Comparison of ENCODE assay signal across 8 mouse cellular contexts in the genomic region with DNA sequence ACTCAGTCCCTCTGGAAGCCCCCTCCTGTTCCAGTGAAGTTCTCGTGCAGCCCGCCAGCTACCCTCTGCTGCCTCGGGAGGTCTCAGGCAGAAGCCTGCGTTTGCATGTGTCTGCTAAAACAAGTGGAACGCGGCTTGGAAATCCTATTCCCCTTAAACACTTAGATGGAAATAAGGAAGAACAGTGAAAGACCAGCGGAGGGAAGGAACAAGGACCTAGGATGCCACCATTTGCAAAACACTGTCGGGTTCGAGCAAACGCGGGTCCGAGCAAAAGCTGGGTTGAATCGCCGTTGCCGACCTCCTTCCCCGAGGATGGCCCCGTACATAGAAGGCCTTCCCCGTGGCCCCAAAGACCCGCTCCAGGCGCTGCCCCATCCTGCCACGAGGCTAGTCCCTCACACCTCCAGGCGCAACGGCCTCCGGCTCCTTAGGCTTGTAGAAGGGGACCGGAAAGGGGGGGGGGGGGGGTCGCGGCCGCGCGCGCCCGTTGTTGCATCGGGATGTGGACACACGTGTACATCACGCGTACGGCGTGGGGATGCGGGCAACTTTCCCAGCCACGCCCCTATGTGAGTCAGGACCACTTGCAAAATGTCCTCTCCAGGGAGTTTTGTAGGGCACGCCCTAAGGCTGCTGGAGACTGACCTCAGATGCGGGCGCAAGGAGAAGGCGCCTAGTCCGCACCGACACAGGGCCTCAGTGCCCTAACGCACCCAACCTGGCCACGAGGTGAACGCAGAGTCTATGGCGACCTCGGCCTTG. TPM values are rescaled to one million over a fixed set of nuclear protein-coding genes. Genes with fewer than 3 reads are reported as not detected.
DNase-seq lines count a peak whose midpoint lies in the region; ATAC-seq and TF ChIP-seq lines count a peak whose summit lies in the region.

No protein-coding gene starts in this region.

- peak overlapping the region; percentile 58 for H3K4me2 ChIP-seq in hindbrain, embryonic 12.5 days (replicated peaks)
- H3K4me2 ChIP-seq in stomach, embryonic 16.5 days (ENCODE audit: low read depth, low read length): peak overlapping the region; percentile 78

- no peaks in the 10 kb centered on the region for H3K36me3 ChIP-seq in testis, adult 2 months (ENCODE audit: control insufficient read depth, insufficient read depth, low read length)
- no peaks in the 10 kb centered on the region for H3K36me3 ChIP-seq in hindbrain, embryonic 12.5 days
- no peaks in the 10 kb centered on the region for H3K36me3 ChIP-seq in stomach, embryonic 16.5 days (ENCODE audit: control insufficient read depth, insufficient read depth, low read length)

- DNase-seq in testis, postnatal 14 days (ENCODE audit: low spot score): no peak
- DNase-seq in lung, postnatal 10 days: peak; percentile 30
- no peak for DNase-seq in layer of hippocampus, postnatal 14 days (ENCODE audit: low spot score in 2 of 2)
- DNase-seq in thymus, postnatal 36 days: no peak

- no peaks in the 10 kb centered on the region for H3K27me3 ChIP-seq in testis, adult 2 months (ENCODE audit: control insufficient read depth, insufficient read depth, low read length)
- H3K27me3 ChIP-seq in hindbrain, embryonic 12.5 days: peaks cover 92% of the 10 kb centered on the region
- H3K27me3 ChIP-seq in stomach, embryonic 16.5 days (ENCODE audit: control insufficient read depth, insufficient read depth, low read length): peaks cover 60% of the 10 kb centered on the region

- no peaks in the 10 kb centered on the region for H3K9me3 ChIP-seq in hindbrain, embryonic 12.5 days (replicated peaks)
- no peaks in the 10 kb centered on the region for H3K9me3 ChIP-seq in stomach, embryonic 16.5 days (replicated peaks; ENCODE audit: control insufficient read depth, low read length)

- peak; percentile 44; the same call in 1 of the 2 replicates for ATAC-seq in hindbrain, embryonic 12.5 days (ENCODE audit: low FRiP score)
- peak; percentile 13; the same call in 1 of the 2 replicates for ATAC-seq in stomach, embryonic 16.5 days (ENCODE audit: insufficient read depth, low FRiP score)

- no peak for TF ChIP-seq POLR2A in testis, adult 2 months (IDR thresholded peaks at IDR 0.05; ENCODE audit: control insufficient read depth, low read depth, low read length)
- TF ChIP-seq POLR2A in embryonic fibroblast, embryonic 13.5 days (IDR thresholded peaks at IDR 0.05; ENCODE audit: low read depth, low read length): no peak

- H3K4me3 ChIP-seq in testis, adult 2 months (ENCODE audit: control insufficient read depth, low read depth, low read length): peak overlapping the region; percentile 25; the same call in 1 of the 2 replicates
- H3K4me3 ChIP-seq in embryonic fibroblast, embryonic 13.5 days (ENCODE audit: insufficient read depth, low read length): peak overlapping the region; percentile 37
- peak overlapping the region; percentile 32 for H3K4me3 ChIP-seq in hindbrain, embryonic 12.5 days
- H3K4me3 ChIP-seq in stomach, embryonic 16.5 days (replicated peaks; ENCODE audit: low read length): peak overlapping the region; percentile 41

- no peak for TF ChIP-seq CTCF in testis, adult 2 months (IDR thresholded peaks at IDR 0.05; ENCODE audit: control insufficient read depth, insufficient read depth, insufficient replicate concordance, low read depth, low read length)
- TF ChIP-seq CTCF in embryonic fibroblast, embryonic 13.5 days (IDR thresholded peaks at IDR 0.05; ENCODE audit: borderline replicate concordance, insufficient read depth, low read length): no peak

- WGBS in hindbrain, embryonic 12.5 days: under 1% methylated on average over 51 of the region's 51 CpGs
- WGBS in stomach, embryonic 16.5 days: 1% methylated on average over 50 of the region's 51 CpGs

- H3K27ac ChIP-seq in testis, adult 2 months (ENCODE audit: control insufficient read depth, insufficient read depth, low read depth, low read length): no peak overlapping the region
- no peak overlapping the region for H3K27ac ChIP-seq in embryonic fibroblast, embryonic 13.5 days (ENCODE audit: insufficient read depth, low read length)
- H3K27ac ChIP-seq in hindbrain, embryonic 12.5 days: no peak overlapping the region
- H3K27ac ChIP-seq in stomach, embryonic 16.5 days (ENCODE audit: low read length): no peak overlapping the region

- peaks cover 8% of the 10 kb centered on the region for H3K4me1 ChIP-seq in testis, adult 2 months (ENCODE audit: control insufficient read depth, insufficient read depth, low read length)
- peaks cover 5% of the 10 kb centered on the region for H3K4me1 ChIP-seq in embryonic fibroblast, embryonic 13.5 days (ENCODE audit: control insufficient read depth, insufficient read depth, low read length)
- H3K4me1 ChIP-seq in hindbrain, embryonic 12.5 days: peaks cover 17% of the 10 kb centered on the region
- H3K4me1 ChIP-seq in stomach, embryonic 16.5 days (ENCODE audit: control insufficient read depth, insufficient read depth, low read length): peaks cover 10% of the 10 kb centered on the region

- H3K9ac ChIP-seq in hindbrain, embryonic 12.5 days: no peak overlapping the region
- peak overlapping the region; percentile 43; the same call in 1 of the 2 replicates for H3K9ac ChIP-seq in stomach, embryonic 16.5 days (ENCODE audit: low read length)

RNA-seq across cellular contexts. Expression of gene Nr4a2, which starts 21.5 kb away (rescaled TPM):
- polyA plus RNA-seq in testis, adult 2 months (2012; rRNA removed): 0.44 and 0.61 TPM in 2 replicates
- 5.7 and 8.1 TPM in 2 replicates for polyA plus RNA-seq in embryonic fibroblast, embryonic 13.5 days (2011; ENCODE audit: insufficient read length, low read depth, missing spikeins)
- polyA plus RNA-seq in hindbrain, embryonic 12.5 days (2016; fragmentation: Nextera tagmentation; extraction: Ambion mirVana): 21.3 and 28.1 TPM in 2 replicates
- 6.5 and 7.0 TPM in 2 replicates for polyA plus RNA-seq in stomach, embryonic 16.5 days (2015; fragmentation: Nextera tagmentation; extraction: Ambion mirVana)
- 10 to 100 TPM; 29.7 to 41.7 TPM for total RNA-seq in layer of hippocampus, postnatal 14 days (2021)
